Mouse (Mus musculus): ENCODE data around the gene Cyb5r2.

DNA sequence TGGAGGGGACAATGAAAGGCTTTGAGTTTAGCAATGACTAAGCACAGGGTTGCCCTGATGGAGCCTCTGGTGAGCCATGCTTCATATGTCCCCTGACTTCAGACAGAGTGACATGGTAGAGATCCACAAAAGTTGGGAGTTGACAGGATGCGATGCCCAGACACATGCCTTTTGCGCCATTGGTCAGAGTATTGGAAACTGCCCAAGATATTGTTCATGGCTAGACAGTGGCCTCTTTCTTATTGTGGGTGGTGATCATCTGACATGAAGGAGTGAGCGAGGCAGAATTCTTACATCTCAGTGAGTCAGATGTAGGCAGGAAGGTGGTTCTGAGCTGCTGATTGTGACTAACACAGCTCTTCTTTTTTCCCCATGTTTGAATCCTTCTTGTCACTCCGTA lies 35.3 kb downstream of the Cyb5r2 start:
- no peak for TF ChIP-seq CTCF (IDR thresholded peaks at IDR 0.05; ENCODE audit: low read depth)
- no peak for TF ChIP-seq EP300 (IDR thresholded peaks at IDR 0.05; ENCODE audit: low read depth)

All from liver, embryonic 14.5 days (tissue).